Mouse (Mus musculus) MEL (cell line): ENCODE measurements at regions not wholly inside any gene's neighbourhood (a gene's known extent, or its start where the extent isn't known, plus 50 kb on each side); places are given as distances from the start of the nearest gene placed in this dataset.

ENCODE experiments used
- CTCF ChIP-seq, 3 experiments: IDR thresholded peaks in 2 of 3; conservative IDR thresholded peaks in 1 of 3; 2 replicates each; pipeline ENCODE4 v1.5.1; 2011 to 2012; ENCODE audit warnings: low read length in 3 of 3, low read depth in 2 of 3, mild to moderate bottlenecking in 2 of 3, improper control_type of control experiment in 1 of 3, inconsistent platforms in 1 of 3, mixed read lengths in 1 of 3, moderate library complexity in 1 of 3; ENCODE audit not compliant: control insufficient read depth in 1 of 3, insufficient read depth in 1 of 3, poor library complexity in 1 of 3, severe bottlenecking in 1 of 3
- EP300 ChIP-seq, 2 experiments: IDR thresholded peaks; 2 replicates each; pipeline ENCODE4 v1.6.1; 2011; ENCODE audit warnings: improper control_type of control experiment in 2 of 2, low read length in 2 of 2, low read depth in 1 of 2, mild to moderate bottlenecking in 1 of 2
- ETS1 ChIP-seq: IDR thresholded peaks from 2 replicates; pipeline ENCODE4 v1.6.1; 2012; ENCODE audit warnings: low read depth, mild to moderate bottlenecking, inconsistent platforms, low read length, improper control_type of control experiment, moderate library complexity
- HCFC1 ChIP-seq: IDR thresholded peaks from 2 replicates; pipeline ENCODE4 v1.6.1; 2012; ENCODE audit warnings: low read depth, mild to moderate bottlenecking, inconsistent platforms, low read length, improper control_type of control experiment, moderate library complexity
- JUND ChIP-seq: IDR thresholded peaks from 2 replicates; pipeline ENCODE4 v1.6.1; 2011; ENCODE audit warnings: low read depth, mild to moderate bottlenecking, improper control_type of control experiment, low read length
- MAX ChIP-seq: IDR thresholded peaks from 2 replicates; pipeline ENCODE4 v1.6.1; 2011; ENCODE audit warnings: low read length, improper control_type of control experiment
- NELFE ChIP-seq: IDR thresholded peaks from 2 replicates; pipeline ENCODE4 v1.6.1; 2011; ENCODE audit warnings: low read depth, low read length, improper control_type of control experiment
- RAD21 ChIP-seq: IDR thresholded peaks from 2 replicates; pipeline ENCODE4 v1.6.1; 2011; ENCODE audit warnings: mild to moderate bottlenecking, low read depth, low read length, improper control_type of control experiment
- SIN3A ChIP-seq: IDR thresholded peaks from 2 replicates; pipeline ENCODE4 v1.6.1; 2012; ENCODE audit warnings: low read length, improper control_type of control experiment, inconsistent platforms
- ZC3H11A ChIP-seq: IDR thresholded peaks from 2 replicates; pipeline ENCODE4 v1.6.1; 2012; ENCODE audit warnings: low read depth, mild to moderate bottlenecking, inconsistent platforms, low read length, improper control_type of control experiment
- ZNF384 ChIP-seq: IDR thresholded peaks from 2 replicates; pipeline ENCODE4 v1.6.1; 2012; ENCODE audit warnings: low read depth, mild to moderate bottlenecking, inconsistent platforms, low read length, improper control_type of control experiment

DNA sequence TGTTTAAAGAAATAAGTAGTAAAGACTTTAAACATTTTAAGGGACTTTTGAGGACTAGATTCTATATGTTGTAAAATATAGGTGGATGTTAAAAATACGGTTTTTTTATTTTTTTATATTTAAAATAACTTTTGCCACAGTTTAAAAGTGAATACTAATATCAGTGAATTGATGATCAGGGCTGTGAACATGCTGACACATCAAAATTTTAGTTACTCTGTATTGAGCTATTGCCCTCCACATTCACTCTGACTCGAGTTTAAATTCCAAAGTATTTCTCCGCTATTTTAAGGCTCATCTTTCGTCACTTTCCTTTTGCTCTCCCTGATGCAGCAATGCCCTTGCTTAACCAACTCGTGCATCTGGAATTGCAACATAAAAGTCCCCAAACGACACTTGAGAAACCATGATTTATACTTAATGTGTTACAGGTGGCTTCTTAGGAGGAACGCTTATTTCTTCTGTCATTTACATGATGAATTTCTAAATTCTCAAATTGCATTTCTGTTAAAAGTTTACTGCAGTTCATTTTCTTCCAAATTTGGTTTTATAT lies 58.7 kb upstream of the 4930522H14Rik start:
- TF ChIP-seq RAD21 (no peak), CTCF (IDR thresholded peaks at IDR 0.05 in 2 of 3, conservative IDR thresholded peaks at IDR 0.05 in 1 of 3; ENCODE audit: control insufficient read depth in 1 of 3, insufficient read depth in 1 of 3, low read depth in 2 of 3, low read length in 3 of 3, poor library complexity in 1 of 3, severe bottlenecking in 1 of 3) (no peak), ETS1 (no peak), SIN3A (no peak), JUND (no peak), MAX (no peak), ZC3H11A (no peak), ZNF384 (no peak), NELFE (no peak), EP300 (IDR thresholded peaks at IDR 0.05; ENCODE audit: low read depth in 1 of 2, low read length in 2 of 2) (no peak), HCFC1 (no peak)
